Mouse (Mus musculus): ENCODE results near the gene Gm9844.
"Not testable (repeated sequence)": the region's sequence is repeated elsewhere in the genome, so short reads cannot be mapped to it uniquely, and the experiment has no call there.

DNA sequence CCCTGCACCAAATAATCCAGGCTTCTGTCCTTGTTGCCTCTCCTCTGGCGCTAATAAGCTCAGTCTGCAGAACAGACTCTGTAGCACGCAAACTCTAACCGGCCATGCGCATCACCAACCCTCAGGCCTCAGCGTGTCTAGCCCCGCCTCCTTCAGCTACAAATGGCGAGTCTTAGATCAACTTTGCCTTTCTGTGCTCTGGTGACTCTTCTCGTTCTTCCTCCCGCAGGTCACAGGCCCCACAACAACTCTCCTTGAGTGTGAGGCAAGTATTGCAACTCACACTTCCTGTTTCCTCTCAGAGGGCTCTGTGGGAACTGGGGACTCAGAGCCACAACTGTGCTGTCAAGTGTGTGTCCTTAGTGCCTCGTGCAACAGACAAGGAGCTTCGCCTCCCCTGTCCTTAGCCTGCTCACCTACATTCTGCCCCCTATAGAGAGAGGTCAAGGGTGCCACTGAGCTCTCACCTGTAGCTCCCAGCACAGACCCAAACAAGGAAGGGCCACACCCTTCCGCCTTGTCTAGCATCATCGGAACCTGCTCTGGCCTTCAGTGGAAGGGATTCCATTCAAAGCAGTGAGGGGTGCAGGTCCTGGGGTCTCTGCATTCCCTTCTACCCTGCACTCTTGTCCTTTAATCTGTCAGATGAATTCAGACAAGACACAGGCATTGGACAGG, 23.1 kb upstream of the Gm9844 start:
- not testable (repeated sequence) for TF ChIP-seq MAX (IDR thresholded peaks at IDR 0.05; ENCODE audit: low read depth); USF1 (IDR thresholded peaks at IDR 0.05; ENCODE audit: low read depth); POLR2A (IDR thresholded peaks at IDR 0.05; ENCODE audit: insufficient read length, low read depth); MYOD1 (IDR thresholded peaks at IDR 0.05; ENCODE audit: control insufficient read depth in 1 of 3, insufficient read length in 2 of 3, low read depth in 2 of 3); CEBPB (IDR thresholded peaks at IDR 0.05; ENCODE audit: insufficient read depth, poor library complexity, severe bottlenecking); E2F4 (IDR thresholded peaks at IDR 0.05; ENCODE audit: insufficient read depth); TCF12 (IDR thresholded peaks at IDR 0.05; ENCODE audit: insufficient read depth, poor library complexity, severe bottlenecking)
